Mouse (Mus musculus) limb, embryonic 13.5 days (tissue): Measurements from ENCODE around the gene Pyroxd2. TPM values are rescaled to one million over a fixed set of nuclear protein-coding genes. Genes with fewer than 3 reads are reported as not detected.
A peak's percentile ranks its signal among the peaks of the same experiment; 100 is the strongest.

ENCODE experiments used
- ATAC-seq: fragments of 200-750 bp; cut with Nextera tagmentation; 2 replicates; pipeline ENCODE4 v1.8.0; 2017; ENCODE audit warnings: low read depth, moderate number of reproducible peaks, moderate TSS enrichment; ENCODE audit not compliant: low FRiP score
- H3K27ac ChIP-seq: fragments of 300-500 bp; sonication (generic); 2 replicates; pipeline ENCODE4 v1.5.1; 2015; ENCODE audit warnings: inconsistent platforms, mild to moderate bottlenecking, moderate library complexity
- H3K27me3 ChIP-seq: fragments of 300-500 bp; sonication (generic); 2 replicates; pipeline ENCODE4 v1.6.1; 2015; ENCODE audit warnings: mild to moderate bottlenecking, inconsistent platforms
- H3K36me3 ChIP-seq: fragments of 300-500 bp; sonication (generic); 2 replicates; pipeline ENCODE4 v1.6.1; 2015; ENCODE audit warnings: inconsistent platforms, mild to moderate bottlenecking, moderate library complexity
- H3K4me1 ChIP-seq: fragments of 300-500 bp; sonication (generic); 2 replicates; pipeline ENCODE4 v1.6.1; 2015; ENCODE audit warnings: inconsistent platforms
- H3K4me2 ChIP-seq: fragments of 300-500 bp; sonication (generic); replicated peaks from 2 replicates; pipeline ENCODE4 v1.6.1; 2015; ENCODE audit warnings: inconsistent platforms, mild to moderate bottlenecking, moderate library complexity
- H3K4me3 ChIP-seq: fragments of 300-500 bp; sonication (generic); 2 replicates; pipeline ENCODE4 v1.5.1; 2015; ENCODE audit warnings: moderate library complexity, mild to moderate bottlenecking, inconsistent platforms
- H3K9ac ChIP-seq: fragments of 300-500 bp; sonication (generic); 2 replicates; pipeline ENCODE4 v1.6.1; 2015; ENCODE audit warnings: mild to moderate bottlenecking, inconsistent platforms
- H3K9me3 ChIP-seq: fragments of 300-500 bp; sonication (generic); 2 replicates; pipeline ENCODE4 v1.6.1; 2016; ENCODE audit warnings: inconsistent platforms
- WGBS: fragments of 180-500 bp; shearing (Covaris S2); methylation state at CpG from one replicate; pipeline ENCODE4 v1.1.7; 2015; 5-methylcytosine and 5-hydroxymethylcytosine counted together
- polyA plus RNA-seq: library from polyadenylated mRNA; unstranded; fragments of >200 nt; fragmentation: Nextera tagmentation; extraction: Ambion mirVana; gene quantifications from 2 replicates; pipeline ENCODE4 v1.2.1, GENCODE M21; 2015

Gene Pyroxd2
- polyA plus RNA-seq, 1 experiment from 2014 or later, result 2.1 TPM

DNA sequence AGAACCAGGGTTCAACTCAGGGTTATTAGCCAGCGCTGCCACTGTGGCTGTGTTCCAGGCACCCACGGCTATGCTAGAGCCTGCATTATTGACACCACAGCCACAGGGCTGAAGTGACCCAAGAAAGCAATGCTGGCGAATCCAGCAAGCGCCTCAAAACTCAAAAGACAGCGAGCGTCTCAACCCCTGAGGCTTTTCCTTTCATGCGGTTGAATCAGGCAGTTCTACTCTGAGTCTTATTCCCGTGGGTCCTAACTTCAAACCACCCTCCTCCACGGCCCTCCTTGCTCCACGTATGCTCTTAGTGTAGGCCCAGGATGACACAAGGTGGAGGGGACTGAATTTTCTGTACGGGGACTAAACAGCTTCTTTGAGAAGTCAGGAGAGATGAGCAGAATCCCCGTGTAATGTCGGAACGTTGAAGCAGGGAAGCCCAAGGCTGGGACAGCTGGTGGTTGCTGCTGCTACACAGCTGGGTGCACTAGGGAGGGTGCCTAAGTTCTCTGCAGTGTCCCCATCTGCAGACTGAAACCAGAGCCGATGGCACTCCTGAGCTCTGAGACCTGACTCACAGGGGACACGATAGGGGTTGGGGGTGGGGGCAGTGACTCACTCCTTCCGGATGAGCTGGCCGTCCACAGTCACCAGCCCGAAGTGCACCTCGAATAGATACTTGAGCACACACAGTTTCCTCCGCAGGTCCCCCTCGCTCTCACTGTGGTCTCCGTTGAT is 17.7 kb upstream of the Pyroxd2 start:
- no peak for ATAC-seq

DNA sequence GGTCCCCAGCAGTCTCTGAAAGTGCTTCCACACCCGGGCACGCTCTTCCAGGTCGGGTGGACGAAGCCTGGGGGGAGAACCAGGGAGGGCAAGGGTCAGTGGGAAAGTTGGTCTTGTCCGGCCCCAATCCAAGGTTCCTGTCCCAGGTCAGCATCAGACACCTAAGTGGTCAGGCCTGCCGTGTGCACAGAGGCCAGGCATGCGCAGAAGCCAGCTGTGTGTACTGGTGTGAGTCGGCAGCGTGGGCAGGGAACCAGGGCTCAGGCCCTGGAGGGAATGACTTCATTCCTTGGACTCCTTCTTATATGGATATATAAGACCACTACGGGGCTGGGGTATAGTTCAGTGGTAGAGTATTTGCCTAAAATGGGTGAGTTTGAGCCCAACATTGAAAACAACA is 17.1 kb upstream of the Pyroxd2 start:
- 82% methylated on average over 10 of the region's 10 CpGs for WGBS
- Histone ChIP-seq H3K4me3 (no peak overlapping the region), H3K4me1 (peaks cover 12% of the 10 kb centered on the region), H3K36me3 (peaks cover 18% of the 10 kb centered on the region; the same call in 1 of the 2 replicates), H3K27ac (no peak overlapping the region), H3K9me3 (no peaks in the 10 kb centered on the region), H3K4me2 (no peak overlapping the region), H3K27me3 (no peaks in the 10 kb centered on the region), H3K9ac (no peak overlapping the region)
- ATAC-seq, result no peak

More for the DNA sequence above, 17.7 kb upstream of the Pyroxd2 start:
- Histone ChIP-seq H3K4me3 (no peak overlapping the region), H3K4me2 (no peak overlapping the region), H3K4me1 (peaks cover 7% of the 10 kb centered on the region; the same call in 1 of the 2 replicates), H3K36me3 (peaks cover 18% of the 10 kb centered on the region; the same call in 1 of the 2 replicates), H3K27ac (no peak overlapping the region), H3K9me3 (no peaks in the 10 kb centered on the region), H3K27me3 (no peaks in the 10 kb centered on the region), H3K9ac (no peak overlapping the region)
- WGBS, result 79% methylated on average over 23 of the region's 23 CpGs

DNA sequence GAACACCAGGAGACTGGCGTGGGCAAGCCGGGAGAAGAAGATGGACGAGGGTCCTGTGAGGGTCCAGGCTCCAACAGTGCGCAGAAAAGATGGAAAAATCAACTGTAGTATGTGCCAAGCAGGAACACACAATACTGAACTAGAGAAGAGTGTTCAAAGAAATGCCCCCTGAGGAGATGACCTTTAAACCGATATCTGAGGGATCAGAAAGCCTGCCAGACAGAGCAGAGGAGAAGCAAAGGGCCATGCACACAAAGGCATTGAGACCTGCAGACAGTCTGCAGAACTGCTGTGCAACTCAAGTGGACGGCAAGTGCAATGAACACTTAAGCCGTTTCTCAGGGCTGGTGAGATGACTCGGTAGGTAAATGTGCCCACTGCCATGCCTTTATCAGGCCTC is 14.8 kb upstream of the Pyroxd2 start:
- Histone ChIP-seq H3K4me2 (no peak overlapping the region), H3K36me3 (peaks cover 18% of the 10 kb centered on the region; the same call in 1 of the 2 replicates), H3K9me3 (no peaks in the 10 kb centered on the region), H3K4me3 (no peak overlapping the region), H3K4me1 (peaks cover 24% of the 10 kb centered on the region), H3K27me3 (no peaks in the 10 kb centered on the region), H3K9ac (no peak overlapping the region), H3K27ac (no peak overlapping the region)
- WGBS, result 75% methylated on average over 8 of the region's 8 CpGs
- no peak for ATAC-seq

DNA sequence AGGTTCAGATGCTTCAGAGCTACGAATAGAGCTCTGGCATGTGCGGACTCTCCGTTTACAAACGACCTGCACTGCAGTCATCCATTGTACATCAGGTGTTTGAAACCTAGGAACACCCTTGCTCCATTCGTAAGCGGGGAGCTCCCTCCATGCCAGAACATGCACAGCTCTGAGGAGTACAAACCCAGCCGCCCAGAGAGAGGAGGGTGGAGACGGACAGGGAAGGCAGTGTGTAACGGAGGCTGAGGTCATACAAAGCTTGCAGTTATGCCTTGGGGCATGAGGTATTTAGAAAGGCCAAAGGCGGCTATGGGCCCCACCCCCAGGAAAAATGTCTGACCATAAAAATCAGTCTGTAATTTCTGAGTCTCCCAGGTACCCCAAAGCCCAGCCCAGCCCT is 11.8 kb upstream of the Pyroxd2 start:
- Histone ChIP-seq H3K4me2 (peak overlapping the region; percentile 15; the same call in 1 of the 2 replicates), H3K4me1 (peaks cover 17% of the 10 kb centered on the region), H3K27ac (peak overlapping the region; percentile 79; the same call in 1 of the 2 replicates), H3K36me3 (peaks cover 8% of the 10 kb centered on the region; the same call in 1 of the 2 replicates), H3K9me3 (no peaks in the 10 kb centered on the region), H3K27me3 (no peaks in the 10 kb centered on the region), H3K4me3 (no peak overlapping the region), H3K9ac (no peak overlapping the region)
- WGBS, result 42% methylated on average over 10 of the region's 10 CpGs
- peak; percentile 75 for ATAC-seq

DNA sequence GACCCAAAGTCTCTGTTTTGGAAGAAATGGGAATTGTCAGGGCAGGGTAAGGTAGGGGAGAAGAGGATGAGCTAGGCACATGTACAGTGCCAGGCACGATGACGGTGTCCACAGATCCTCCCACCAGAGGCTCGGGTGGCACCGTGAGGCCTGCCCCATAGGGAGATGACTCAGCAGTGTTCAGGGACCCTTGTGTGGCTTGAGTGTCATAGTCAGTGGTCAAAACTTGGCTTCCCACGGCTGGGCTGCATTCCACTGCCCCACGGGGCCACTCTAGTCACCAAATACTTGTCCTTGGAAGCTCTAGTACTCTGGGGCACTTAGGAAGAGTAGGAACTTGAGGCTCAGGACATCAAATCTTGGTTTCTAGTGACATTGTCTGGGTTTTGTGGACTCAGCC is 4.1 kb upstream of the Pyroxd2 start:
- Histone ChIP-seq H3K36me3 (no peaks in the 10 kb centered on the region; the same call in 1 of the 2 replicates), H3K9ac (no peak overlapping the region), H3K4me2 (no peak overlapping the region), H3K27me3 (no peaks in the 10 kb centered on the region), H3K9me3 (no peaks in the 10 kb centered on the region), H3K27ac (no peak overlapping the region), H3K4me1 (peaks cover 37% of the 10 kb centered on the region), H3K4me3 (no peak overlapping the region)
- 89% methylated on average over 6 of the region's 6 CpGs for WGBS
- no peak for ATAC-seq

DNA sequence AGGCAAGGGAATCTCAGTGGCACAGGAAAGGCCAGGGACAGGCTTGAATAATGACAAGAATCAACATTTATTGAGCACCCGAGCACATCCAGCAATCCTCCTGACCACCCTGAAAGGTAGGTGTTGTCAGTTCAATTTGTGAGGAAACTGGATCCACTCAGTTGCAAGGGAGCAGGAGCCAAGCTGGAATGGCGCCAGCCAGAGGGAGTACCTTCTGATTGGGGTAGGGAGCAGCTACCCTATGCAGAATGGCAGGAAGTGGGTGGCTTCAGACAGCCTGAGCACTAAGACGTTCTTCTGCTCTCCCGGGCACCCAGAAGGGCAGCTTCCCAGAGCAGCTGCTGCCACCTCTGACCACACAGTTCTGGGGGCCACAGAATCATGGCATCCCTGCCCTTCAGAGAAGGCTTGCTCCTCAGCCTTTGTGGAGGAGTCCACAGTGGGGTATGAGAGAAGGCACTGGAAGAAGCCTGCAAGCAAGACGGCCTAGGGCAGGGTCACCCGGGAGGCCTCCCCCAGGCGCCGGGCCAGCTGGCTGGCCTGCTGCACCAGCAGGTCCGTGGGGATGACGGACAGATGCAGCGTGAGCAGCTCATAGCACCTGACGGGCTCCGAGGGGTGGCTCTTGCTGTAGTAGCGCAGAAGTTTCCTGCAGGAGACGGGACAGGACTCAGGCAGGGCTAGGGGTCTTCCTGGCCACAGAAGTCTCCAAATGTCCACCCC is 2.7 kb upstream of the Pyroxd2 start:
- H3K27me3 ChIP-seq, result no peaks in the 10 kb centered on the region
- H3K4me3 ChIP-seq, result no peak overlapping the region
- H3K4me1 ChIP-seq, result peaks cover 40% of the 10 kb centered on the region
- WGBS, result 66% methylated on average over 15 of the region's 15 CpGs
- no peak overlapping the region for H3K4me2 ChIP-seq
- no peak overlapping the region for H3K27ac ChIP-seq
- H3K36me3 ChIP-seq, result no peaks in the 10 kb centered on the region
- no peak overlapping the region for H3K9ac ChIP-seq
- ATAC-seq, result no peak
- no peaks in the 10 kb centered on the region for H3K9me3 ChIP-seq

DNA sequence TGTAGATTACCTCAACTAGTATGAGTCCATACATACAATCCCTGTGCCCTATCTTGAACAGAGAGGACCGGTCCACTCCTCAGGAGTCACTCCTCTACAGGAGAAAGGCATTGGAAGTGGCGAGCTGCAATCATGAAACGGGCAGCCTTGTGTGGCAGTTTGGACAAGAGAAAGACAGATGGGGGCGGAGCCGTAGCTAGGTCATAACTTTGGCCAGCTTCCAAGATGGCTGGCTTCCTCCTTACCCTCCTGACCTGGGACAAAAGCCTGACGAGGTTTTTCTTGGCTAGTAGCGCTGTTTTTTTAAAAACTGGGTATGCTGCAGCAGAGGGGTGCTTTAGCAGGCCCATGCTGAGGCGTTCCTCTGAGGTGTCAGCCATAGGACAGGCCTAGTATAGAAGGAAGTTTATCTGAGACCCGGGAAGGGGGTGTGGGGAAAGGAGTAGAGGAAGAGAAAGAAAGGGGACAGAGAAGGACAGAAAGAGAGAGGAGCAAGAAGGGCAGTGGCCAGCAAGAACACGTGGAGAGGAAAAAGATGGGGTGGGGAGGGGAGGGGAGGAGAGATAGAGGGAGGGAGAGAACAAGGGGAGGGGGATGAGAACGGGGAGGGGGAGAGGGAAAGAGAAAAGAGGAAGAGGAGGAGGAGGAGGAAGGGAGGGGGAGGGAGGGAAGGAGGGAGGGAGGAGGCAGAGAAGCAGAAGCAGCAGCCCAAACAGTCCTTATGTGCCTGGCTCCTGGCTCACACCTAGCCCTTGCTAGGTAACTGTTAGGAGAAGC is 754 bp upstream of the Pyroxd2 start:
- 34% methylated on average over 11 of the region's 11 CpGs for WGBS
- Histone ChIP-seq H3K9ac (peak overlapping the region; percentile 73; the same call in 1 of the 2 replicates), H3K9me3 (no peaks in the 10 kb centered on the region), H3K4me3 (peak overlapping the region; percentile 42; the same call in 1 of the 2 replicates), H3K4me2 (peak overlapping the region; percentile 70), H3K4me1 (peaks cover 51% of the 10 kb centered on the region), H3K27ac (peak overlapping the region; percentile 91), H3K36me3 (no peaks in the 10 kb centered on the region), H3K27me3 (no peaks in the 10 kb centered on the region)
- peak; percentile 38; the same call in 1 of the 2 replicates for ATAC-seq

DNA sequence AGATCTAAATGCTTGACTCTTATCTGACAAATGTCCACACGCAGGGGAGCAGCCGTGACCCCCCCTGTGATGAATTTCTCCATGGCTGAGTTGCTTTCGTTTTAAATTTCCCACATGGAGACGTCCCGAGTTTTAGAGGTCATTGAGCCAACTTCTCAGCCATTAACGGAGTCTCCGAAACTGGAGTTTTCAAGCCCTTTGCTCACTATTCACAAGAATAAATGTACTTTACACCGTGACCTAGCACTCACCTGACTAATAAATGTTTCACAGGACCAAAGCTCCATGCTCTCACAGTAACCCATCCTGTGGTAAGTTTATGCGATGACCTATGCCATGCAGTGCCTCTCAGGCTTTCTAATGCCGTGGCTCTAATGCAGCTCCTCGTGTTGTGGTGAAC is 2.4 kb downstream of the Pyroxd2 start:
- H3K27me3 ChIP-seq, result no peaks in the 10 kb centered on the region
- no peaks in the 10 kb centered on the region for H3K36me3 ChIP-seq
- H3K4me2 ChIP-seq, result no peak overlapping the region
- no peak for ATAC-seq
- H3K4me3 ChIP-seq, result no peak overlapping the region
- H3K4me1 ChIP-seq, result peaks cover 49% of the 10 kb centered on the region
- H3K27ac ChIP-seq, result no peak overlapping the region
- WGBS, result 64% methylated on average over 11 of the region's 11 CpGs
- no peak overlapping the region for H3K9ac ChIP-seq
- H3K9me3 ChIP-seq, result no peaks in the 10 kb centered on the region

DNA sequence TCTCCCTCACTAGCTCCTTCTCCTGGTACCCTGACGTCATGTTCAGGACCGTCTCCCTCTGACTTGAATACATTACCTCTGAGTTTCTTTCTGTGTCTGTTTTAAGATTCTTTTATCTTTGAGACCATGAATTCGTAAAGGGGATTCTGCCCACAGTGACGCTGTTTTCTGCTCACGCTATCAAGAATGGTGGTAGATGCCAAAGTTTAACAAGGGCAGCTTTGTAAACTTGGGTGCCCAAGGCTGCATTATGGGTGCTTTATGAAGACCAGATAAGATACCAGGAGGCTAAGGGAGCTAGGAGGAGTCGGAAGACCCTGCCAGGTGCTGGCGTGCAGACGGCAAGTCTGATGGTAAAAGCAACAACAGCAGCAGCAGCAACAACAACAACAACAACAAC is 5.9 kb downstream of the Pyroxd2 start:
- Histone ChIP-seq H3K27ac (no peak overlapping the region), H3K4me2 (no peak overlapping the region), H3K4me3 (no peak overlapping the region), H3K36me3 (no peaks in the 10 kb centered on the region), H3K4me1 (peaks cover 38% of the 10 kb centered on the region), H3K9ac (no peak overlapping the region), H3K27me3 (no peaks in the 10 kb centered on the region), H3K9me3 (no peaks in the 10 kb centered on the region)
- no peak for ATAC-seq
- WGBS, result 89% methylated on average over 8 of the region's 8 CpGs

DNA sequence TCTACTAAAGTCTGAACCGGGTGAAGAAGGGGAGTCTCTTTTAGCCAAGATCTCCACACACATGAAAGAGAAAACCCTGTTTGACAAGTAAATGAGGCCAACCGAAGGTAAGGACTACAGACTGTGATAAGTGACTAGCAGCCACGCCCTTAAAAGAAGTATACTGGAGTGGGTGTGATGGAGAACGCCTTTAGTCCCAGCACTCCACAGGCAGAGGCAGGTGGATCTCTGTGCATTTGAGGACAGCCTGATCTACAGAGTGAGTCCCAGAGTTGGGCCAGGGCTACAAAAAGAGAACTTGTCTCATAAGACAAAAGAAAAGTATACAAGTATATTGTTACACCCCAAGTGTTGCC is 6.7 kb downstream of the Pyroxd2 start:
- peak overlapping the region; percentile 28; the same call in 1 of the 2 replicates for H3K27ac ChIP-seq
- no peak overlapping the region for H3K4me2 ChIP-seq
- H3K27me3 ChIP-seq, result no peaks in the 10 kb centered on the region
- no peaks in the 10 kb centered on the region for H3K36me3 ChIP-seq
- H3K9ac ChIP-seq, result no peak overlapping the region
- no peak for ATAC-seq
- H3K4me1 ChIP-seq, result peaks cover 41% of the 10 kb centered on the region
- no peaks in the 10 kb centered on the region for H3K9me3 ChIP-seq
- WGBS, result 68% methylated on average over 4 of the region's 4 CpGs
- H3K4me3 ChIP-seq, result no peak overlapping the region

DNA sequence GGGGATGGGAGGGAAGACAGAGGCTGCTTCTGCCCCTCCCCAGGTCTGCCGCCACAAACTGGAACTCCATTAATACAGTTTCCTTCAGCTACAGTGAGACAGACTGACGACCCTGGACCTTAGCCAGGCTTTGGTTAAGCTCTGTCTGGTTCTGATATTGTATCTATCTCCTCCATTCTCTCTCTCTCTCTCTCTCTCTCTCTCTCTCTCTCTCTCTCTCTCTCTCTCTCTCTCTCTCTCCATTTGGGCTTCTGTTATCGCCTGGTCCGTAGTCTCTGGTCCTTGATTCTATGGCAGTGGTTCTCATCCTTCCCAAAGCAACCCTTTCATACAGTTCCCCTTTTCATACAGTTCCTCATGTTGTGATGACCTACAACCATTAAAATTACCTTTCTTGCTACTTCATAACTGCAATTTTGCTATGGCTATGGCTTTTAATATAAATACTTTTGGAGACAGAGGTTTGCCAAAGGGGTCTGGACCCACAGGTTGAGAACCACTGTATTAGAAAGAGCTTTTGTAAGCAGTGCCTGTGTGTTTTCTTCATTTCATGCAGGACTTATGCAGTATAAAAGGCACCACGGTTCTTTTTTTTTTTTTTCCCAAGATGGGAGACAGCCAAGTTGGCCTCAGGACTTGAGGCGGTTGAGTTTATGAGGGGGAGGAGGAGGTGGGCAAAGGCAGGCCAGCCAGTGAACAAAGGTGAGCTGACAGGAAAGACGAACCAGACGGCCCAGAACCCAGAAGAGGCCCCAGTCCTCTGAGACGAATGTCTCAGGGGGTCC is 7.3 kb downstream of the Pyroxd2 start:
- peak overlapping the region; percentile 28; the same call in 1 of the 2 replicates for H3K27ac ChIP-seq
- WGBS, result 46% methylated on average over 9 of the region's 9 CpGs
- no peaks in the 10 kb centered on the region for H3K9me3 ChIP-seq
- H3K4me3 ChIP-seq, result no peak overlapping the region
- H3K9ac ChIP-seq, result no peak overlapping the region
- peaks cover 41% of the 10 kb centered on the region for H3K4me1 ChIP-seq
- no peak overlapping the region for H3K4me2 ChIP-seq
- ATAC-seq, result no peak
- no peaks in the 10 kb centered on the region for H3K27me3 ChIP-seq
- H3K36me3 ChIP-seq, result no peaks in the 10 kb centered on the region
